Mouse (Mus musculus) bone marrow, adult 2 months (tissue): ENCODE results near the gene Gm47289. TPM values are rescaled to one million over a fixed set of nuclear protein-coding genes. Genes with fewer than 3 reads are reported as not detected.

Experiments
- H3K27ac ChIP-seq: fragments of 200-500 bp; 2 replicates; pipeline ENCODE4 v1.5.1; 2012; ENCODE audit warnings: low read depth, mild to moderate bottlenecking, control low read depth, inconsistent platforms, low read length; ENCODE audit not compliant: control insufficient read depth, poor library complexity, insufficient read depth
- H3K4me1 ChIP-seq: fragments of 200-500 bp; 2 replicates; pipeline ENCODE4 v1.6.1; 2011; ENCODE audit warnings: low read length; ENCODE audit not compliant: control insufficient read depth, insufficient read depth
- H3K4me3 ChIP-seq: fragments of 200-500 bp; replicated peaks from 2 replicates; pipeline ENCODE3; 2011; ENCODE audit warnings: mild to moderate bottlenecking, low read depth, low read length, control low read depth; ENCODE audit not compliant: control insufficient read depth
- CTCF ChIP-seq: fragments of 200-500 bp; IDR thresholded peaks from 2 replicates; pipeline ENCODE4 v1.5.1; 2011; ENCODE audit warnings: low read length, control low read depth; ENCODE audit not compliant: control insufficient read depth, insufficient read depth
- POLR2A ChIP-seq: fragments of 200-500 bp; IDR thresholded peaks from 2 replicates; pipeline ENCODE4 v1.6.1; 2011; ENCODE audit warnings: low read depth, mild to moderate bottlenecking, control low read depth, low read length, borderline replicate concordance; ENCODE audit not compliant: control insufficient read depth
- WGBS: fragments of 180-500 bp; shearing (Covaris S2); methylation state at CpG from one replicate; pipeline ENCODE4 v1.1.7; 2018; 5-methylcytosine and 5-hydroxymethylcytosine counted together
- polyA plus RNA-seq: library from polyadenylated mRNA; stranded (reverse); fragments of >200 nt; gene quantifications from 2 replicates; pipeline ENCODE4 v1.2.4, GENCODE M21; 2011; ENCODE audit warnings: low replicate concordance; ENCODE audit not compliant: missing spikeins, insufficient read depth, insufficient read length

The Gm47289 gene
- not detected in 2 replicates for polyA plus RNA-seq

- H3K4me3 ChIP-seq = no peak within 1 kb of the TSS
- 50% methylated on average over 4 of the region's 4 CpGs for WGBS
- H3K4me1 ChIP-seq = no peaks in the 10 kb centered on the region
- no peak within 1 kb of the TSS for H3K27ac ChIP-seq
- no peak for TF ChIP-seq POLR2A
- no peak for TF ChIP-seq CTCF
Observed at GRCm38 (mm10) chr9:119158861-119159260, at the start of gene Gm47289. Gene Gm47289 (plus strand): TSS chr9:119159161.

GRCm38 (mm10) chr9:119109685-119110353 lies 49.1 kb upstream of the Gm47289 start:
- 68% methylated on average over 12 of the region's 12 CpGs for WGBS
- Histone ChIP-seq H3K27ac (no peak overlapping the region), H3K4me3 (no peak overlapping the region), H3K4me1 (no peaks in the 10 kb centered on the region)
- no peak for TF ChIP-seq POLR2A
- no peak for TF ChIP-seq CTCF

DNA sequence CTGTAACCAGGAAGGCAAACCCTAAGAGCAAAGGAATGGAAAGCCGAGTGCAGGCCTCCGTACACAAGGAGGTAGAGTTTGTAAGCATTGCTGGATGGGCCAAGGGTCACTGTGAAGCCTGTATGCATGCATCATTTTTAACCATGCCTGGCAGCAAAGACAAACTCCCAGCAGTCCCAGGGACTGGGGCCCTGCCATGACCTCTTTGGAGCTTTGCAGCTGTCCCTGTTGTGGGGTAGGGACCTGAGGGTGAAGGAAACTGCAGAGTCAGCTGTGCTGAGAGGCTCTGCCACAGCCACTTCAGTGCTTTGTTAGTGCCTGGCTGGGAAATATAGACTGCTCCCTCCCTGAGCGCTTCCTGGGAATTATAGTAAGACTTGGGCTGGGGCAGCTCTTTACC lies 48.3 kb upstream of the Gm47289 start:
- 70% methylated on average over 3 of the region's 3 CpGs for WGBS
- no peaks in the 10 kb centered on the region for H3K4me1 ChIP-seq
- no peak for TF ChIP-seq POLR2A
- TF ChIP-seq CTCF = no peak

DNA sequence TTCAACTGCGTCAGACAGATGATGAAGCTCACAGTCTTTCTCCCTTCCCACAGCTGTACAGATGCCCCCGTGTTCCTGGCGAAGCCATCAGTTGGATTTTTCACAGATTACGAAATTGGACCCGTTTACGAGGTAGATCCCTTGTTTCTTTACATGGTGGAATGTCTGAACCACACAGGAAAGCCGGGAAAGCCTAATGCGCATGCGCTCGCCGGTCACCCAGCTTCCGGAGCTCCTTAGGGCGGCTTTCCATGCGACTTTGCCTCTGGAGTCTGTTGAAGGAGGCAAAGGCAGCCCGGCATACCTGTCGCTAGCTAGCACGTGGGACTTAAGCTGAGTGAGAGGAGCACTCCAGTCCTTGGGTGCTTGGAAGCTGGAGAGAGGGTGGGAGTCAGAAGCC lies 44.0 kb upstream of the Gm47289 start:
- no peak overlapping the region for H3K4me3 ChIP-seq
- TF ChIP-seq CTCF = no peak
- 81% methylated on average over 17 of the region's 17 CpGs for WGBS
- H3K27ac ChIP-seq = no peak overlapping the region
- no peaks in the 10 kb centered on the region; the same call in 1 of the 2 replicates for H3K4me1 ChIP-seq

More for the DNA sequence above, 48.3 kb upstream of the Gm47289 start:
- H3K27ac ChIP-seq = no peak overlapping the region
- H3K4me3 ChIP-seq = no peak overlapping the region

DNA sequence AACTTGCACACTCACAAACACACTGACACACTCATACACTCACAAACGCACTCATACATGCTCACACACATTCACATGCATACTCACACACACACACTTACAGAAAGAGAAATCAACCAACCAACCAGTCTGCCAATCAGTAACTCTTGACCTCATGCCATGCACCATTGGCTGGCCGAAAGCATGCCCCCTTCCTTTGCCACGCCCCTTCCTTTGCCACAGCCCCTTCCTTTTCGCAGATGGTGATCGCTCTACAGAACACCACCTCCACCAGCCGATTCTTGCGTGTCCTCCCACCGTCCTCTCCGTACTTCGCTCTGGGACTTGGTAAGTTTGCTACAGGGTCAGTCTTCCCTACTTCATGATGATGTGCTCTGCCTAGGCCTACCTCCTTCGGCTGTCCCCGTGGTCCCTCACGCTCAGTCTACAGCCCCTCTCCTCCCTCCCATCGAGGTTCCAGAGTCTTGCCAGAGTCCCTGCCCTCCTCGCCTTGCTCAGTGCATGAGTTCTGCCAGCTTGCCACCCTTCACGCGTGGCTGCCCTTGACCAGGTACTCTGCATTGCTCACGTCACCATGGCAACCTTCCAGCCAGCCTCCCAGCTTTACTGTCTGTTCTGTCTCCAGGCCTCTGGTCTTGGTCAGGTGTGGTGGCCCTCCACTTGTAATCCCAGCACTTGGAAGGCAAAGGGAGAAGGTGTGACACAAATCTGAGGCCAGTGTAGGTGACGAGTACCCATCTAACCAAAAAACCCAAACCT lies 39.4 kb upstream of the Gm47289 start:
- peaks cover 2% of the 10 kb centered on the region; the same call in 1 of the 2 replicates for H3K4me1 ChIP-seq
- H3K4me3 ChIP-seq = no peak overlapping the region
- WGBS = 82% methylated on average over 19 of the region's 19 CpGs
- no peak overlapping the region for H3K27ac ChIP-seq
- no peak for TF ChIP-seq CTCF
- TF ChIP-seq POLR2A = no peak

DNA sequence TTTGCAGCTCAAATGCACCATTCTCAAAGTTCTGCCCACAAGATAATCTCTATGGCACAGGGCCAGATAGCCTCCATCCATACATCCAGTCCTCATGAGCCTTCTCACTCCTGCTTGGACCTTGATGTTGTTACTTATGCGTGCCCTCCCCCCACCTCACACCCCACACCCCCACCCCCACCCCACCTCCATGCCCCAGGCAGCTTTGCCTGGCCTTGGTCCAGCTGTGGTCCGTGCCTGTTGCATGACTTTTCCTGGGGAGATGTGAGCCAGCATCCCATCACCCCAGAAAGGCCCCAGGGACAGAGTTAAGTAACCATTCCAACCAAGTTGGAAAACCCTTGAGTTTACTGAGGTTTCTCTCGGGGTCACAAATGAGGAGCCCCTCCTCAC lies 38.8 kb upstream of the Gm47289 start:
- no peak for TF ChIP-seq POLR2A
- no peak for TF ChIP-seq CTCF
- Histone ChIP-seq H3K27ac (no peak overlapping the region), H3K4me3 (no peak overlapping the region), H3K4me1 (peaks cover 2% of the 10 kb centered on the region; the same call in 1 of the 2 replicates)
- WGBS = 68% methylated on average over 3 of the region's 3 CpGs

GRCm38 (mm10) chr9:119122596-119123369 lies 36.2 kb upstream of the Gm47289 start:
- H3K4me1 ChIP-seq = peaks cover 2% of the 10 kb centered on the region; the same call in 1 of the 2 replicates
- no peak overlapping the region for H3K4me3 ChIP-seq
- no peak overlapping the region for H3K27ac ChIP-seq
- WGBS = 52% methylated on average over 18 of the region's 18 CpGs
- TF ChIP-seq POLR2A = no peak
- TF ChIP-seq CTCF = no peak
